In the genomic region with DNA sequence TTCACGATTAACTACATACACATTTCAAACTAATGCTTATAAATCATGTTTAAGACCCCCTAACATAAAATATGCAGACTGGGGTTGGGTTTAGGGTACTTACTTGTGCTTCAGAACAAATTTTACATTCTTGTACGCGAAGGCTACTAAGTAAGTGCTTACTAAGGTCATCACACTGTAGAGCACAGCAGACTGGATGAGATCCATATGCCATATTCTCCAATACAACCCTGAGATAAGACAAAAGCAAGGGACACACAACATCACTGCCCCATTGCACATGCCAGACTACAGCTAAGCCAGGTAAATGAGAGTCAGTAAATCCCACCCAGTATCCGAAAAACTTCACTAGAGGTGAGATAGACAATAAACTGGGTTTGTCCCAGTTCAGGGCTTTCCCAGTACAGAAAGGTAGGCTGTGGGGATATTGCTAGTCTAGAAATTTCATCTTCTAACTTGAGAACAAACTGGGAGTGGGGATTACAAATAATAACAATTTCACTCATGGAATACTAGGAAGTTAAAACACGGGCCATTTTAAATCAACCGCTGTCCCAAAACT, we compare ENCODE assay signal across 8 mouse cellular contexts. TPM values are rescaled to one million over a fixed set of nuclear protein-coding genes. Genes with fewer than 3 reads are reported as not detected.
DNase-seq lines count a peak whose midpoint lies in the region; ATAC-seq and TF ChIP-seq lines count a peak whose summit lies in the region.

No protein-coding gene starts in this region.

- H3K4me1 ChIP-seq in heart, embryonic 16.5 days (ENCODE audit: control insufficient read depth, insufficient read depth, low read length): peaks cover 8% of the 10 kb centered on the region
- no peaks in the 10 kb centered on the region for H3K4me1 ChIP-seq in bone marrow, adult 2 months (ENCODE audit: control insufficient read depth, insufficient read depth, low read length)
- peaks cover 5% of the 10 kb centered on the region; the same call in 1 of the 2 replicates for H3K4me1 ChIP-seq in hindbrain, embryonic 12.5 days
- H3K4me1 ChIP-seq in midbrain, embryonic 12.5 days: peaks cover 9% of the 10 kb centered on the region

- peak overlapping the region; percentile 91 for H3K9ac ChIP-seq in heart, embryonic 16.5 days (ENCODE audit: low read length)
- H3K9ac ChIP-seq in hindbrain, embryonic 12.5 days: peak overlapping the region; percentile 74
- peak overlapping the region; percentile 85 for H3K9ac ChIP-seq in midbrain, embryonic 12.5 days (replicated peaks)

- peaks cover 28% of the 10 kb centered on the region for H3K36me3 ChIP-seq in heart, embryonic 16.5 days (ENCODE audit: control insufficient read depth, insufficient read depth)
- H3K36me3 ChIP-seq in hindbrain, embryonic 12.5 days: peaks cover 30% of the 10 kb centered on the region
- H3K36me3 ChIP-seq in midbrain, embryonic 12.5 days: peaks cover 34% of the 10 kb centered on the region

- no peaks in the 10 kb centered on the region for H3K9me3 ChIP-seq in heart, embryonic 16.5 days (replicated peaks; ENCODE audit: control insufficient read depth, low read length)
- H3K9me3 ChIP-seq in hindbrain, embryonic 12.5 days (replicated peaks): no peaks in the 10 kb centered on the region
- no peaks in the 10 kb centered on the region for H3K9me3 ChIP-seq in midbrain, embryonic 12.5 days

- no peak for DNase-seq in heart, postnatal 10 days
- no peak for DNase-seq in gastrocnemius, adult 18-20 months (ENCODE audit: low spot score)
- no peak for DNase-seq in ovary, postnatal 14 days (ENCODE audit: low spot score)
- DNase-seq in spleen, adult 12 weeks (ENCODE audit: low spot score): no peak

- peak overlapping the region; percentile 80 for H3K4me3 ChIP-seq in heart, embryonic 16.5 days (ENCODE audit: low read length)
- H3K4me3 ChIP-seq in bone marrow, adult 2 months (replicated peaks; ENCODE audit: control insufficient read depth, low read depth, low read length): peak overlapping the region; percentile 95
- H3K4me3 ChIP-seq in hindbrain, embryonic 12.5 days: peak overlapping the region; percentile 77
- H3K4me3 ChIP-seq in midbrain, embryonic 12.5 days: peak overlapping the region; percentile 92

- peak overlapping the region; percentile 88 for H3K27ac ChIP-seq in heart, embryonic 16.5 days (ENCODE audit: low read length)
- no peak overlapping the region for H3K27ac ChIP-seq in bone marrow, adult 2 months (ENCODE audit: control insufficient read depth, insufficient read depth, low read depth, low read length, poor library complexity)
- H3K27ac ChIP-seq in hindbrain, embryonic 12.5 days: no peak overlapping the region
- peak overlapping the region; percentile 83 for H3K27ac ChIP-seq in midbrain, embryonic 12.5 days (replicated peaks)

- intact Hi-C loops in heart, postnatal 10 days (cut with DNase I): loop anchor here (2.0 kb wide), 1 partner anchor 135 kb away; no protein-coding TSS in a partner anchor

- 25% methylated on average over 6 of the region's 6 CpGs for WGBS in heart, embryonic 16.5 days
- 40% methylated on average over 6 of the region's 6 CpGs for WGBS in bone marrow, adult 2 months
- 45% methylated on average over 6 of the region's 6 CpGs for WGBS in hindbrain, embryonic 12.5 days
- WGBS in midbrain, embryonic 12.5 days: 44% methylated on average over 6 of the region's 6 CpGs

- ATAC-seq in heart, embryonic 16.5 days (replicated peaks; ENCODE audit: extremely low read depth, insufficient read depth, low FRiP score): no peak
- ATAC-seq in hindbrain, embryonic 12.5 days (ENCODE audit: low FRiP score): no peak
- no peak for ATAC-seq in midbrain, embryonic 12.5 days (ENCODE audit: low FRiP score, low read depth)

- H3K27me3 ChIP-seq in heart, embryonic 16.5 days (ENCODE audit: control insufficient read depth, insufficient read depth, low read length): no peaks in the 10 kb centered on the region
- H3K27me3 ChIP-seq in hindbrain, embryonic 12.5 days: no peaks in the 10 kb centered on the region
- no peaks in the 10 kb centered on the region for H3K27me3 ChIP-seq in midbrain, embryonic 12.5 days

- TF ChIP-seq CTCF in bone marrow, adult 2 months (IDR thresholded peaks at IDR 0.05; ENCODE audit: control insufficient read depth, insufficient read depth, low read length): no peak

- TF ChIP-seq POLR2A in bone marrow, adult 2 months (IDR thresholded peaks at IDR 0.05; ENCODE audit: borderline replicate concordance, control insufficient read depth, low read depth, low read length): no peak

- H3K4me2 ChIP-seq in heart, embryonic 16.5 days (ENCODE audit: low read depth, low read length): peak overlapping the region; percentile 87
- H3K4me2 ChIP-seq in hindbrain, embryonic 12.5 days (replicated peaks): peak overlapping the region; percentile 66
- H3K4me2 ChIP-seq in midbrain, embryonic 12.5 days (replicated peaks): peak overlapping the region; percentile 83

RNA-seq across cellular contexts. Expression of gene Ssr3, which starts 1.1 kb away (rescaled TPM):
- polyA plus RNA-seq in heart, embryonic 16.5 days (2015; fragmentation: Nextera tagmentation; extraction: Ambion mirVana): 205 and 208 TPM in 2 replicates
- 100 to 1,000 TPM; 158 TPM for total RNA-seq in heart, postnatal 10 days (2021)
- polyA plus RNA-seq in bone marrow, adult 2 months (2011; ENCODE audit: insufficient read depth, insufficient read length, low replicate concordance, missing spikeins): 33.0 and 47.9 TPM in 2 replicates
- 211 and 222 TPM in 2 replicates for polyA plus RNA-seq in hindbrain, embryonic 12.5 days (2016; fragmentation: Nextera tagmentation; extraction: Ambion mirVana)
- polyA plus RNA-seq in midbrain, embryonic 12.5 days (2016; fragmentation: Nextera tagmentation; extraction: Ambion mirVana): 205 and 209 TPM in 2 replicates
- 100 to 1,000 TPM; 132 to 153 TPM for total RNA-seq in gastrocnemius, adult 18-20 months (2021)

Comparison
In these comparisons a context has a peak if more than half of its experiments do, and no peak if none do; other contexts are left out.
1. H3K27ac ChIP-seq: peak in heart, embryonic 16.5 days (single experiment) and midbrain, embryonic 12.5 days (single experiment); none in bone marrow, adult 2 months (single experiment) and hindbrain, embryonic 12.5 days (single experiment).
2. Peak in every context shown above with its lines, with median percentiles within 50 percentile points of each other: H3K4me2 ChIP-seq, H3K4me3 ChIP-seq and H3K9ac ChIP-seq.